Mouse (Mus musculus) embryonic fibroblast, embryonic 13.5 days (primary cell): Measurements from ENCODE around the gene Lgi4. TPM values are rescaled to one million over a fixed set of nuclear protein-coding genes. Genes with fewer than 3 reads are reported as not detected.

Experiments used
- H3K27ac ChIP-seq: 2 replicates; pipeline ENCODE4 v1.5.1; 2012; ENCODE audit warnings: low read length, control low read depth, inconsistent platforms; ENCODE audit not compliant: insufficient read depth
- H3K4me1 ChIP-seq: 2 replicates; pipeline ENCODE4 v1.6.1; 2011; ENCODE audit warnings: low read length; ENCODE audit not compliant: control insufficient read depth, insufficient read depth
- H3K4me3 ChIP-seq: 2 replicates; pipeline ENCODE4 v1.5.1; 2011; ENCODE audit warnings: mild to moderate bottlenecking, control low read depth, low read length; ENCODE audit not compliant: insufficient read depth
- CTCF ChIP-seq: IDR thresholded peaks from 2 replicates; pipeline ENCODE4 v1.5.1; 2011; ENCODE audit warnings: mild to moderate bottlenecking, control low read depth, low read length, moderate library complexity, borderline replicate concordance; ENCODE audit not compliant: insufficient read depth
- POLR2A ChIP-seq: IDR thresholded peaks from 2 replicates; pipeline ENCODE4 v1.6.1; 2011; ENCODE audit warnings: low read depth, mild to moderate bottlenecking, control low read depth, low read length, moderate library complexity
- polyA plus RNA-seq: library from polyadenylated mRNA; stranded (reverse); fragments of >200 nt; gene quantifications from 2 replicates; pipeline ENCODE4 v1.2.4, GENCODE M21; 2011; ENCODE audit warnings: low read depth; ENCODE audit not compliant: missing spikeins, insufficient read length

Gene Lgi4
- polyA plus RNA-seq, 1 experiment = 1.1 TPM

- Histone ChIP-seq H3K4me3 (no peak overlapping the region), H3K27ac (no peak overlapping the region), H3K4me1 (no peaks in the 10 kb centered on the region)
- TF ChIP-seq CTCF (no peak), POLR2A (no peak)
These were observed 27.1 kb downstream of the Lgi4 start for GRCm38 (mm10) chr7:31086175-31086755.

- no peak overlapping the region for H3K27ac ChIP-seq
- H3K4me3 ChIP-seq = no peak overlapping the region
- no peak for TF ChIP-seq CTCF
- no peak for TF ChIP-seq POLR2A
- H3K4me1 ChIP-seq = no peaks in the 10 kb centered on the region
These were observed 28.1 kb downstream of the Lgi4 start for GRCm38 (mm10) chr7:31087262-31087661.

- H3K4me3 ChIP-seq = no peak overlapping the region
- no peaks in the 10 kb centered on the region for H3K4me1 ChIP-seq
- TF ChIP-seq CTCF (no peak), POLR2A (no peak)
- no peak overlapping the region for H3K27ac ChIP-seq
These were observed 29.1 kb downstream of the Lgi4 start for GRCm38 (mm10) chr7:31088206-31088605.

DNA sequence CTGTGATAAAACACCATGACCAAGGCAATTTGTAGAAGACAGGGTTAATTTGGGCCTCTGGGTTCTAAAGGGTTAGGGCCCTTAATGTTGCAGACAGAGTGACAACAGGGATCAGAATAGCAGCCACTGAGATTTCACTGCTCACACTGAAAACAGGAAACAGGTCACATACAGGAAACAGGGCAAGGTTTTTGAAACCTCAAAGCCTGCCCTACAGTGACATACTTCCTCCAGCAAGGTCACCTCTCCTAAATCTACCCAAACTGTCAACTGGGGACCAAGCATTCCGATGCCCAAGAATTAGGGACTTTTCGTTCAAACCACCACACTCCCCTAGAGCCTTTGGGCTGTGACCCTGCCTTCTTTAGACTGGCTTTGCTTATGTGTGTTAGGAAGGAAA lies 30.6 kb downstream of the Lgi4 start:
- H3K27ac ChIP-seq = no peak overlapping the region
- no peaks in the 10 kb centered on the region for H3K4me1 ChIP-seq
- no peak for TF ChIP-seq CTCF
- no peak for TF ChIP-seq POLR2A
- no peak overlapping the region for H3K4me3 ChIP-seq

DNA sequence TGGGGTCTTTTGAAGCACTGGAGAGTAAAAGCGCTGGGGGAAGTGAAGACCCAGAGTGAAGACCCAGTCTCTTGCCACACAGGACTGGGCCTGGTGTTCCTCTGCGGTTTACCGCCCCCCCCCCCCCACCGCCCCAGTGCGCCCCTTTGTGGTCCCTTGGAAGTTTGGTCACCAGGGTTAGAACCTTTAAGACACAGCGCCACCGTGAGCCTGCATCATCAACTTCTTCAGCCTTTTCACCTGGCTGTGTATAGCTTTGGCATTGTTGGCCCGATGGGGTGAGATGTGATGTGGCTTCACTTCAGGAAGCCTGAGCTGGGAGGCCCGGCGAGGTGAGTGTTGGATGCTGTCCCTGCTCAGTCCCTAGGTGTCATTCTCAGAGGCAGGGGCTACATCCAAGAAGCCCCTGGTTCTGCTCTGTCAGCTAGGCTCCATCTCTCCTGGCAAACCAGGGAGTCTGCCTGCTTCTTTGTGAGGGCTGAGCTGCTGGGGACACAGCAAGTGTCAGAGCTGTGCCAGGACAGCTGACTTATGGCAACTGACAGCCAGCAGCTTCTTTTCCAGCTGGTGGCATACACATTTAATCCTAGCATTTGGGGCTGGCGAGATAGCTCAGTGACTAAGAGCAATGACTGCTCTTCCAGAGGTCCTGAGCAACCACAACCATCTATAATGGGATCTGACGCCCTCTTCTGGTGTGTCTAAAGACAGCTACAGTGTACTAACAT lies 35.8 kb downstream of the Lgi4 start:
- H3K4me3 ChIP-seq = no peak overlapping the region
- TF ChIP-seq CTCF = no peak
- TF ChIP-seq POLR2A = no peak
- H3K4me1 ChIP-seq = no peaks in the 10 kb centered on the region
- no peak overlapping the region for H3K27ac ChIP-seq

GRCm38 (mm10) chr7:31096892-31097564 lies 37.9 kb downstream of the Lgi4 start:
- Histone ChIP-seq H3K4me3 (no peak overlapping the region), H3K27ac (no peak overlapping the region), H3K4me1 (no peaks in the 10 kb centered on the region)
- TF ChIP-seq POLR2A = no peak
- TF ChIP-seq CTCF = no peak

DNA sequence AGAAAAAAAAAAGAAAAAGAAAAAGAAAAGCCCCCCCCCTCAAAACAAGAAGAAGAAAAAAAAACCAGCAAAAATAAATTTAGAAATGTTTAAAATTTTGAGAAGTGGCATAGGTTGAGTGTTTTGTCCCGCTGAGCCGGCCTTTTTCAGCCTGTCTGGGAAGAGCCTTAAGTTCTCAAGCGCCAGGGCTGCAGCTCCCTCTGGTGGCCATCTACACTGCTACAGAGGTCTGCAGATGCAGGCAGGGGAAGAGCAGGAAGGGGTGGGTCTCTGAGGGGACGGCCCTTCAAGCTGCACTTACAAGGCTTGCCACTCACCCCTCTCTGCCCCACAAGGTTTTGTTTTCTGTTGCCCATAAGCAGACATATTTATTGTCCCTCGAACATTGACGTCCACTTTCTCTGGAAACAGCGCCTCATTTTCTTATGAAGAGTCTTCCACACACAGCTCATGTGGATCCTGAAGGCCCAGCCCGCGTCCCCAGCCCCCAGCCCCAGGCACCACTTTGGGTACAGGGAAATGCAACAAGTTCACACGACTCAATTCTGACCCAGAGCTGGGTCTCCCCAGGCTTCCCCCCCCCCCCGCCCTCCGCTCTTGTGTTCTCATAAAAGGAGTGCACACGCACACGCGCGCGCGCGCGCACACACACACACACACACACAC lies 38.6 kb downstream of the Lgi4 start:
- TF ChIP-seq CTCF (peak; percentile 94), POLR2A (0 out of 2 replicates have a peak, but pooled peaks have one; percentile 27)
- no peak overlapping the region for H3K27ac ChIP-seq
- H3K4me1 ChIP-seq = no peaks in the 10 kb centered on the region

DNA sequence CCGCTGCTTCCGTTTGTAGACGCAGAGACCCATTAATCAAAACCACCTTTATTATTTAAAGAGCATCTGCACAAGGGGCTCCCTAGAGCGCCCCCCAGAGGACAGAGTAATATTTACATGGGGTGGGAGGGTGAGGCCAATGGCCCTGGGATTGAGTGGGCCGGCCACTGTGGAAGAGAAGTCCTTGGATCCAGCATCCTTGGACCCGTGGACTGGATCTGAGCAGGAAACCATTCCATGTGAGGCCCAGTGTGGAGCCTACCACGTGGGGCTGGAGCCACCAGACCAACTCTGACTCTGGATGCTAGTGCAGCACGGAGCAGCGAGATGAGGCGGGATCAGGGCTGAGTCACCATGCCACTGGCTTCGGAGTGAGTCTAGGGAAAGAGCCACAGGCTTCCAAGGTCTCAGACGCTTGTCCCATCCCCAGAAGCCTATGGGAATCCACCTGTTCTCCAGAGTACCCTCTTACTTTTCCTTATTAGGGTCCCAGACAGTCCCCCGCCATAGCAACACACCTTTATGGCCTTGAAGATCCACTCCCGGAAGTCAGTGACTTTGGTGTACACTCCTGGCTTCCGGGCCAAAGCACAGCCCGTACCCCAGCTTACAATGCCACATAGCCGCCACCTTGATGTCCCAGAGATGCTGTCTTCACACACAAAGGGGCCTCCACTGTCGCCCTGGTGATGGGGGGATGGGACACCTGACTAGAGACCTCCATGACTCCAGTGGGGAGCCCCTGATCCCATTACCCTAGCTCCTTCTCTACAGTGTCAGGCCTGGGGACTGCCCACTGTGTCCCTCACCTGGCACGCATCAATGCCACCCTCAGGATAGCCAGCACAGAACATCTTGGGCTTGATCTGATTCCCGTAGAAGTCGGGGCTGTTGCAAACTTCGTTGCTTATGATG lies 39.8 kb downstream of the Lgi4 start:
- Histone ChIP-seq H3K27ac (no peak overlapping the region), H3K4me1 (no peaks in the 10 kb centered on the region), H3K4me3 (no peak overlapping the region)
- TF ChIP-seq CTCF = no peak
- no peak for TF ChIP-seq POLR2A

More for the DNA sequence above, 38.6 kb downstream of the Lgi4 start:
- H3K4me3 ChIP-seq = no peak overlapping the region

- TF ChIP-seq POLR2A (no peak), CTCF (no peak)
- no peak overlapping the region for H3K4me3 ChIP-seq
- H3K4me1 ChIP-seq = no peaks in the 10 kb centered on the region
- no peak overlapping the region for H3K27ac ChIP-seq
These were observed 40.5 kb downstream of the Lgi4 start for GRCm38 (mm10) chr7:31099612-31099982.
